Mouse (Mus musculus): ENCODE results near the gene Alg9. TPM values are rescaled to one million over a fixed set of nuclear protein-coding genes. Genes with fewer than 3 reads are reported as not detected.
A peak's percentile ranks its signal among the peaks of the same experiment; 100 is the strongest.

The Alg9 gene
- polyA plus RNA-seq, 2 experiments = 33.2 to 35.9 TPM

- Histone ChIP-seq H3K4me2 (replicated peaks; ENCODE audit: low read depth, low read length, severe bottlenecking) (peak within 1 kb of the TSS; percentile 15; the same call in 1 of the 2 replicates), H3K27me3 (ENCODE audit: control insufficient read depth, insufficient read depth, low read length) (peaks cover 3% of the 10 kb centered on the region; the same call in 1 of the 2 replicates), H3K36me3 (ENCODE audit: control insufficient read depth, insufficient read depth, low read length) (no peaks in the 10 kb centered on the region), H3K4me3 (replicated peaks; ENCODE audit: low read length) (peak within 1 kb of the TSS; percentile 13; the same call in 1 of the 2 replicates), H3K9me3 (ENCODE audit: control insufficient read depth, low read length) (no peaks in the 10 kb centered on the region), H3K4me1 (ENCODE audit: control insufficient read depth, insufficient read depth, low read length) (peaks cover 13% of the 10 kb centered on the region), H3K27ac (replicated peaks; ENCODE audit: low read depth, low read length) (peak within 1 kb of the TSS; percentile 48; the same call in 1 of the 2 replicates), H3K9ac (ENCODE audit: low read depth, low read length, severe bottlenecking) (peak within 1 kb of the TSS; percentile 40)
- DNase-seq (ENCODE audit: low spot score) (no peak), ATAC-seq (ENCODE audit: low FRiP score, low read depth) (no peak)
- WGBS = 73% methylated on average over 22 of the region's 22 CpGs
- no peak for TF ChIP-seq POLR2A (IDR thresholded peaks at IDR 0.05; ENCODE audit: borderline replicate concordance, extremely low read depth, insufficient read depth, insufficient read length)
Measured at GRCm38 (mm10) chr9:50751323-50751722, 23.5 kb upstream of the Alg9 start, which contains the start of gene Cryab. Gene Cryab, plus strand, starts transcription at chr9:50751325.

GRCm38 (mm10) chr9:50752054-50752602 lies 22.7 kb upstream of the Alg9 start, which contains the start of gene Hspb2:
Gene Hspb2, minus strand, starts transcription at chr9:50752354.
- Histone ChIP-seq H3K4me3 (replicated peaks; ENCODE audit: low read length) (peak within 1 kb of the TSS; percentile 13; the same call in 1 of the 2 replicates), H3K9me3 (ENCODE audit: control insufficient read depth, low read length) (no peaks in the 10 kb centered on the region)
- DNase-seq (ENCODE audit: low spot score) = peak; percentile 40

GRCm38 (mm10) chr9:50752784-50753615 lies 21.8 kb upstream of the Alg9 start:
- TF ChIP-seq POLR2A (IDR thresholded peaks at IDR 0.05; ENCODE audit: borderline replicate concordance, extremely low read depth, insufficient read depth, insufficient read length) = no peak
- H3K27me3 ChIP-seq (ENCODE audit: control insufficient read depth, insufficient read depth, low read length) = no peaks in the 10 kb centered on the region
- ATAC-seq (ENCODE audit: low FRiP score, low read depth) (peak; percentile 75), DNase-seq (ENCODE audit: low spot score) (peak; percentile 63)
- H3K4me2 ChIP-seq (replicated peaks; ENCODE audit: low read depth, low read length, severe bottlenecking) = no peak overlapping the region
- peaks cover 10% of the 10 kb centered on the region for H3K4me1 ChIP-seq (ENCODE audit: control insufficient read depth, insufficient read depth, low read length)
- no peaks in the 10 kb centered on the region for H3K36me3 ChIP-seq (ENCODE audit: control insufficient read depth, insufficient read depth, low read length)
- no peak overlapping the region for H3K9ac ChIP-seq (ENCODE audit: low read depth, low read length, severe bottlenecking)
- no peaks in the 10 kb centered on the region for H3K9me3 ChIP-seq (ENCODE audit: control insufficient read depth, low read length)
- H3K27ac ChIP-seq (replicated peaks; ENCODE audit: low read depth, low read length) = no peak overlapping the region
- 0 out of 2 replicates have a peak overlapping the region, but pooled peaks have one; percentile 3 for H3K4me3 ChIP-seq (replicated peaks; ENCODE audit: low read length)
- 68% methylated on average over 17 of the region's 17 CpGs for WGBS

More at GRCm38 (mm10) chr9:50752054-50752602, 22.7 kb upstream of the Alg9 start, which contains the start of gene Hspb2:
- Histone ChIP-seq H3K27me3 (ENCODE audit: control insufficient read depth, insufficient read depth, low read length) (peaks cover 3% of the 10 kb centered on the region; the same call in 1 of the 2 replicates), H3K9ac (ENCODE audit: low read depth, low read length, severe bottlenecking) (peak within 1 kb of the TSS; percentile 40), H3K36me3 (ENCODE audit: control insufficient read depth, insufficient read depth, low read length) (no peaks in the 10 kb centered on the region), H3K4me2 (replicated peaks; ENCODE audit: low read depth, low read length, severe bottlenecking) (peak within 1 kb of the TSS; percentile 15; the same call in 1 of the 2 replicates), H3K27ac (replicated peaks; ENCODE audit: low read depth, low read length) (peak within 1 kb of the TSS; percentile 48; the same call in 1 of the 2 replicates), H3K4me1 (ENCODE audit: control insufficient read depth, insufficient read depth, low read length) (peaks cover 10% of the 10 kb centered on the region)
- no peak for TF ChIP-seq POLR2A (IDR thresholded peaks at IDR 0.05; ENCODE audit: borderline replicate concordance, extremely low read depth, insufficient read depth, insufficient read length)
- ATAC-seq (ENCODE audit: low FRiP score, low read depth) = peak; percentile 84
- WGBS = 54% methylated on average over 13 of the region's 14 CpGs

- H3K27ac ChIP-seq (replicated peaks; ENCODE audit: low read depth, low read length) = no peak overlapping the region
- no peak for DNase-seq (ENCODE audit: low spot score)
- TF ChIP-seq POLR2A (IDR thresholded peaks at IDR 0.05; ENCODE audit: borderline replicate concordance, extremely low read depth, insufficient read depth, insufficient read length) = no peak
- ATAC-seq (ENCODE audit: low FRiP score, low read depth) = no peak
- WGBS = 83% methylated on average over 7 of the region's 7 CpGs
- H3K4me3 ChIP-seq (replicated peaks; ENCODE audit: low read length) = no peak overlapping the region
- H3K9ac ChIP-seq (ENCODE audit: low read depth, low read length, severe bottlenecking) = no peak overlapping the region
- peaks cover 10% of the 10 kb centered on the region for H3K4me1 ChIP-seq (ENCODE audit: control insufficient read depth, insufficient read depth, low read length)
- H3K36me3 ChIP-seq (ENCODE audit: control insufficient read depth, insufficient read depth, low read length) = no peaks in the 10 kb centered on the region
- H3K27me3 ChIP-seq (ENCODE audit: control insufficient read depth, insufficient read depth, low read length) = no peaks in the 10 kb centered on the region
- H3K4me2 ChIP-seq (replicated peaks; ENCODE audit: low read depth, low read length, severe bottlenecking) = no peak overlapping the region
- no peaks in the 10 kb centered on the region for H3K9me3 ChIP-seq (ENCODE audit: control insufficient read depth, low read length)
Measured at GRCm38 (mm10) chr9:50753947-50754346, 20.9 kb upstream of the Alg9 start.

- no peaks in the 10 kb centered on the region for H3K27me3 ChIP-seq (ENCODE audit: control insufficient read depth, insufficient read depth, low read length)
- no peak overlapping the region for H3K4me2 ChIP-seq (replicated peaks; ENCODE audit: low read depth, low read length, severe bottlenecking)
- H3K9ac ChIP-seq (ENCODE audit: low read depth, low read length, severe bottlenecking) = no peak overlapping the region
- no peak overlapping the region for H3K27ac ChIP-seq (replicated peaks; ENCODE audit: low read depth, low read length)
- ATAC-seq (ENCODE audit: low FRiP score, low read depth) = no peak
- H3K36me3 ChIP-seq (ENCODE audit: control insufficient read depth, insufficient read depth, low read length) = no peaks in the 10 kb centered on the region
- no peak overlapping the region for H3K4me3 ChIP-seq (replicated peaks; ENCODE audit: low read length)
- no peaks in the 10 kb centered on the region for H3K9me3 ChIP-seq (ENCODE audit: control insufficient read depth, low read length)
- no peak for DNase-seq (ENCODE audit: low spot score)
- H3K4me1 ChIP-seq (ENCODE audit: control insufficient read depth, insufficient read depth, low read length) = peaks cover 8% of the 10 kb centered on the region
- no peak for TF ChIP-seq POLR2A (IDR thresholded peaks at IDR 0.05; ENCODE audit: borderline replicate concordance, extremely low read depth, insufficient read depth, insufficient read length)
- WGBS = 47% methylated on average over 5 of the region's 5 CpGs
Measured at GRCm38 (mm10) chr9:50756711-50757110, 18.1 kb upstream of the Alg9 start.
